Mouse (Mus musculus): Measurements from ENCODE around the gene Tedc2. TPM values are rescaled to one million over a fixed set of nuclear protein-coding genes. Genes with fewer than 3 reads are reported as not detected.

The Tedc2 gene
- polyA plus RNA-seq, 1 experiment from 2014 or later, result 8.9 TPM

- 90% methylated on average over 5 of the region's 5 CpGs for whole genome bisulfite sequencing
- H3K36me3 ChIP-seq (ENCODE audit: control insufficient read depth, insufficient read depth, low read length), result peaks cover 17% of the 10 kb centered on the region; the same call in 1 of the 2 replicates
- no peak for ATAC-seq
Observed at GRCm38 (mm10) chr17:24223513-24223912, 2.9 kb upstream of the Tedc2 start.

GRCm38 (mm10) chr17:24222653-24223052, 2.0 kb upstream of the Tedc2 start:
- Histone ChIP-seq H3K9ac (ENCODE audit: low read depth, low read length) (no peak overlapping the region), H3K4me2 (ENCODE audit: low read length) (no peak overlapping the region), H3K27ac (ENCODE audit: low read depth, low read length) (no peak overlapping the region), H3K4me1 (ENCODE audit: control insufficient read depth, insufficient read depth, low read depth, low read length) (peaks cover 12% of the 10 kb centered on the region), H3K9me3 (ENCODE audit: control insufficient read depth, low read length) (no peaks in the 10 kb centered on the region), H3K4me3 (ENCODE audit: low read length) (no peak overlapping the region), H3K27me3 (replicated peaks; ENCODE audit: control insufficient read depth, insufficient read depth, low read length) (no peaks in the 10 kb centered on the region), H3K36me3 (ENCODE audit: control insufficient read depth, insufficient read depth, low read length) (peaks cover 21% of the 10 kb centered on the region; the same call in 1 of the 2 replicates)
- 81% methylated on average over 6 of the region's 6 CpGs for WGBS
- ATAC-seq, result no peak

More at GRCm38 (mm10) chr17:24223513-24223912, 2.9 kb upstream of the Tedc2 start:
- H3K27me3 ChIP-seq (replicated peaks; ENCODE audit: control insufficient read depth, insufficient read depth, low read length), result no peaks in the 10 kb centered on the region
- peaks cover 12% of the 10 kb centered on the region for H3K4me1 ChIP-seq (ENCODE audit: control insufficient read depth, insufficient read depth, low read depth, low read length)
- H3K4me2 ChIP-seq (ENCODE audit: low read length), result no peak overlapping the region
- no peak overlapping the region for H3K9ac ChIP-seq (ENCODE audit: low read depth, low read length)
- H3K27ac ChIP-seq (ENCODE audit: low read depth, low read length), result no peak overlapping the region
- H3K4me3 ChIP-seq (ENCODE audit: low read length), result no peak overlapping the region
- H3K9me3 ChIP-seq (ENCODE audit: control insufficient read depth, low read length), result no peaks in the 10 kb centered on the region

- no peaks in the 10 kb centered on the region for H3K9me3 ChIP-seq (ENCODE audit: control insufficient read depth, low read length)
- H3K9ac ChIP-seq (ENCODE audit: low read depth, low read length), result no peak overlapping the region
- WGBS, result 65% methylated on average over 4 of the region's 4 CpGs
- no peak overlapping the region for H3K27ac ChIP-seq (ENCODE audit: low read depth, low read length)
- H3K27me3 ChIP-seq (replicated peaks; ENCODE audit: control insufficient read depth, insufficient read depth, low read length), result no peaks in the 10 kb centered on the region
- no peak for ATAC-seq
- H3K36me3 ChIP-seq (ENCODE audit: control insufficient read depth, insufficient read depth, low read length), result peaks cover 23% of the 10 kb centered on the region
- H3K4me2 ChIP-seq (ENCODE audit: low read length), result no peak overlapping the region
- H3K4me1 ChIP-seq (ENCODE audit: control insufficient read depth, insufficient read depth, low read depth, low read length), result peaks cover 17% of the 10 kb centered on the region
- H3K4me3 ChIP-seq (ENCODE audit: low read length), result no peak overlapping the region
Observed at GRCm38 (mm10) chr17:24216836-24217235, 3.8 kb downstream of the Tedc2 start.

GRCm38 (mm10) chr17:24213186-24213585, 7.5 kb downstream of the Tedc2 start:
- 81% methylated on average over 6 of the region's 6 CpGs for WGBS
- H3K9ac ChIP-seq (ENCODE audit: low read depth, low read length), result no peak overlapping the region
- no peaks in the 10 kb centered on the region for H3K27me3 ChIP-seq (replicated peaks; ENCODE audit: control insufficient read depth, insufficient read depth, low read length)
- no peak overlapping the region for H3K27ac ChIP-seq (ENCODE audit: low read depth, low read length)
- H3K4me1 ChIP-seq (ENCODE audit: control insufficient read depth, insufficient read depth, low read depth, low read length), result peaks cover 33% of the 10 kb centered on the region
- ATAC-seq, result no peak
- H3K4me2 ChIP-seq (ENCODE audit: low read length), result no peak overlapping the region
- H3K36me3 ChIP-seq (ENCODE audit: control insufficient read depth, insufficient read depth, low read length), result peaks cover 23% of the 10 kb centered on the region
- H3K4me3 ChIP-seq (ENCODE audit: low read length), result no peak overlapping the region
- H3K9me3 ChIP-seq (ENCODE audit: control insufficient read depth, low read length), result no peaks in the 10 kb centered on the region

GRCm38 (mm10) chr17:24212441-24213018, 8.1 kb downstream of the Tedc2 start:
- peak overlapping the region; percentile 97 for H3K4me2 ChIP-seq (ENCODE audit: low read length)
- no peaks in the 10 kb centered on the region for H3K9me3 ChIP-seq (ENCODE audit: control insufficient read depth, low read length)
- no peak; the same call in 1 of the 2 replicates for ATAC-seq
- no peaks in the 10 kb centered on the region for H3K27me3 ChIP-seq (replicated peaks; ENCODE audit: control insufficient read depth, insufficient read depth, low read length)
- H3K9ac ChIP-seq (ENCODE audit: low read depth, low read length), result peak overlapping the region; percentile 92; the same call in 1 of the 2 replicates
- H3K4me1 ChIP-seq (ENCODE audit: control insufficient read depth, insufficient read depth, low read depth, low read length), result peaks cover 39% of the 10 kb centered on the region
- peak overlapping the region; percentile 62 for H3K4me3 ChIP-seq (ENCODE audit: low read length)
- peak overlapping the region; percentile 92 for H3K27ac ChIP-seq (ENCODE audit: low read depth, low read length)
- WGBS, result 32% methylated on average over 5 of the region's 5 CpGs
- peaks cover 18% of the 10 kb centered on the region for H3K36me3 ChIP-seq (ENCODE audit: control insufficient read depth, insufficient read depth, low read length)

- H3K9ac ChIP-seq (ENCODE audit: low read depth, low read length), result peak overlapping the region; percentile 92
- 2% methylated on average over 37 of the region's 37 CpGs for WGBS
- peak overlapping the region; percentile 62 for H3K4me3 ChIP-seq (ENCODE audit: low read length)
- ATAC-seq, result peak; percentile 66
- peak overlapping the region; percentile 97 for H3K4me2 ChIP-seq (ENCODE audit: low read length)
- H3K9me3 ChIP-seq (ENCODE audit: control insufficient read depth, low read length), result no peaks in the 10 kb centered on the region
- H3K4me1 ChIP-seq (ENCODE audit: control insufficient read depth, insufficient read depth, low read depth, low read length), result peaks cover 46% of the 10 kb centered on the region
- H3K36me3 ChIP-seq (ENCODE audit: control insufficient read depth, insufficient read depth, low read length), result peaks cover 17% of the 10 kb centered on the region
- peak overlapping the region; percentile 92 for H3K27ac ChIP-seq (ENCODE audit: low read depth, low read length)
- H3K27me3 ChIP-seq (replicated peaks; ENCODE audit: control insufficient read depth, insufficient read depth, low read length), result no peaks in the 10 kb centered on the region
Observed at GRCm38 (mm10) chr17:24211631-24212440, 8.8 kb downstream of the Tedc2 start.

GRCm38 (mm10) chr17:24210591-24210990, 10.1 kb downstream of the Tedc2 start:
- Histone ChIP-seq H3K36me3 (ENCODE audit: control insufficient read depth, insufficient read depth, low read length) (peaks cover 7% of the 10 kb centered on the region; the same call in 1 of the 2 replicates), H3K9me3 (ENCODE audit: control insufficient read depth, low read length) (no peaks in the 10 kb centered on the region), H3K4me3 (ENCODE audit: low read length) (no peak overlapping the region), H3K4me1 (ENCODE audit: control insufficient read depth, insufficient read depth, low read depth, low read length) (peaks cover 58% of the 10 kb centered on the region), H3K9ac (ENCODE audit: low read depth, low read length) (peak overlapping the region; percentile 14; the same call in 1 of the 2 replicates), H3K27me3 (replicated peaks; ENCODE audit: control insufficient read depth, insufficient read depth, low read length) (no peaks in the 10 kb centered on the region), H3K4me2 (ENCODE audit: low read length) (peak overlapping the region; percentile 97), H3K27ac (ENCODE audit: low read depth, low read length) (peak overlapping the region; percentile 92; the same call in 1 of the 2 replicates)
- no peak for ATAC-seq
- 77% methylated on average over 3 of the region's 3 CpGs for WGBS

- no peaks in the 10 kb centered on the region for H3K27me3 ChIP-seq (replicated peaks; ENCODE audit: control insufficient read depth, insufficient read depth, low read length)
- H3K36me3 ChIP-seq (ENCODE audit: control insufficient read depth, insufficient read depth, low read length), result peaks cover under 1% of the 10 kb centered on the region; the same call in 1 of the 2 replicates
- WGBS, result 69% methylated on average over 3 of the region's 3 CpGs
- H3K4me2 ChIP-seq (ENCODE audit: low read length), result peak overlapping the region; percentile 82
- H3K27ac ChIP-seq (ENCODE audit: low read depth, low read length), result no peak overlapping the region
- H3K9ac ChIP-seq (ENCODE audit: low read depth, low read length), result peak overlapping the region; percentile 80; the same call in 1 of the 2 replicates
- H3K4me3 ChIP-seq (ENCODE audit: low read length), result peak overlapping the region; percentile 50
- H3K4me1 ChIP-seq (ENCODE audit: control insufficient read depth, insufficient read depth, low read depth, low read length), result peaks cover 59% of the 10 kb centered on the region
- no peak for ATAC-seq
- no peaks in the 10 kb centered on the region for H3K9me3 ChIP-seq (ENCODE audit: control insufficient read depth, low read length)
Observed at GRCm38 (mm10) chr17:24209916-24210240, 10.8 kb downstream of the Tedc2 start.
